Mouse (Mus musculus) lung, postnatal 36 days (tissue): ENCODE results near the gene Vmn1r16.
"Not testable (repeated sequence)": the region's sequence is repeated elsewhere in the genome, so short reads cannot be mapped to it uniquely, and the experiment has no call there.

ENCODE experiments used
- DNase-seq: peaks from one replicate; pipeline ENCODE4 v3.0.0; 2022; ENCODE audit warnings: mixed read lengths

Gene Vmn1r16

GRCm38 (mm10) chr6:57329394-57329793 lies at the start of gene Vmn1r16:
Vmn1r16 (minus strand) TSS chr6:57329494.
- no peak for DNase-seq

- no peak for DNase-seq
Measured at GRCm38 (mm10) chr6:57367496-57367895, 38.2 kb upstream of the Vmn1r16 start.

GRCm38 (mm10) chr6:57365866-57366265 lies 36.6 kb upstream of the Vmn1r16 start:
- DNase-seq = not testable (repeated sequence)

- no peak for DNase-seq
Measured at GRCm38 (mm10) chr6:57363627-57364026, 34.3 kb upstream of the Vmn1r16 start, which contains the start of gene Vmn1r17. Vmn1r17 (minus strand) TSS chr6:57363727.

GRCm38 (mm10) chr6:57356864-57357263 lies 27.6 kb upstream of the Vmn1r16 start:
- DNase-seq = no peak

- no peak for DNase-seq
Measured at GRCm38 (mm10) chr6:57326176-57326575, 3.1 kb downstream of the Vmn1r16 start.

- DNase-seq = no peak
Measured at GRCm38 (mm10) chr6:57278952-57279351, 50.3 kb downstream of the Vmn1r16 start.

- no peak for DNase-seq
Measured at GRCm38 (mm10) chr6:57272517-57272916, 56.8 kb downstream of the Vmn1r16 start.

- no peak for DNase-seq
Measured at GRCm38 (mm10) chr6:57271881-57272280, 57.4 kb downstream of the Vmn1r16 start.
